Mouse (Mus musculus): ENCODE measurements around the gene Myd88. TPM values are rescaled to one million over a fixed set of nuclear protein-coding genes. Genes with fewer than 3 reads are reported as not detected.
A peak's percentile ranks its signal among the peaks of the same experiment; 100 is the strongest.

Myd88 gene
- polyA plus RNA-seq, 1 experiment from 2014 or later, result 5.7 TPM

DNA sequence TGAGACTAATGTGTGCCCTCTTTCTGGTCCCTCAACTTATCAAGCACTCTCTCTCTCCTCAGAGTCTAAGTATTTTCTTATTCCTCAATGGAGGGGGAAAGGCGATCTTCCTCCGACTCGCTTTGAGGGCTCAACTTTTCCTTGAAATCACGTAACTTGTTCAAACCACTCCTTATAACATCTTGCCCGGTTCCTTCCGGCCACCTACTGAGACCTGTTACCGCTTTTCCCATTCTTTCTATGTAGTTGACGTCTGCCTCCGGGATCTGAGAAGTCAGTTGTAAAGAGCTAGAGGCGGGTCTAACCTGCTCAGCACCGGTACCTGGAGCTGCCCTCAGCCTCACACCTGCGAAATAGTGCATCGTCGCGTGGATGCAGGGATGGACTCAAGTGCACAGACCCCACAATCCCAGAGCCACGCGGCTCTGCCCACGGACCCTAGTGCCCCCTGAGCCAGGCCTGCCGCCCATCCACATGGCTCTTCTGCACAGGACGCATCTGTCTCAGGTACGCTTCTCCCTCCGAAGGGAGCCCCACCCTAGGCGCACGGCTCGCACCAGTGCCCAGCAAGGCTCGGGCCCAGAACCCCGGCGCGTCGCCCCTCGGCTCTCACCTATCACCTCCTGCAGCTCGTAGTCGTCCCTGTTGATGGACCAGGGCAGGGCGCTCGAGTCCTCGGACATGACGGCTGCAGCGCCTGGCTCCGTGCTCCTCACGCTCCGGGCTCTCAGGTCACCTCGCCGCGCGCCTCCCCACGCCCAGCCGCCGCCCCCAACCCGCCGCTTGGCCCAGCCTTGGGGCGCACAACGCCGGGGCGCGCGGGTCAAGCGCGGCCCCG is 19.6 kb downstream of the Myd88 start:
- H3K4me3 ChIP-seq, result peak overlapping the region; percentile 91
- H3K4me2 ChIP-seq (replicated peaks), result peak overlapping the region; percentile 98
- H3K27ac ChIP-seq (replicated peaks), result peak overlapping the region; percentile 93
- peak; percentile 50 for ATAC-seq (ENCODE audit: low FRiP score, low read depth)
- H3K4me1 ChIP-seq, result peaks cover 20% of the 10 kb centered on the region
- whole genome bisulfite sequencing, result under 1% methylated on average over 59 of the region's 59 CpGs
- no peaks in the 10 kb centered on the region for H3K36me3 ChIP-seq
- H3K9me3 ChIP-seq, result no peaks in the 10 kb centered on the region
- peak overlapping the region; percentile 87 for H3K9ac ChIP-seq (replicated peaks)
- no peaks in the 10 kb centered on the region for H3K27me3 ChIP-seq

DNA sequence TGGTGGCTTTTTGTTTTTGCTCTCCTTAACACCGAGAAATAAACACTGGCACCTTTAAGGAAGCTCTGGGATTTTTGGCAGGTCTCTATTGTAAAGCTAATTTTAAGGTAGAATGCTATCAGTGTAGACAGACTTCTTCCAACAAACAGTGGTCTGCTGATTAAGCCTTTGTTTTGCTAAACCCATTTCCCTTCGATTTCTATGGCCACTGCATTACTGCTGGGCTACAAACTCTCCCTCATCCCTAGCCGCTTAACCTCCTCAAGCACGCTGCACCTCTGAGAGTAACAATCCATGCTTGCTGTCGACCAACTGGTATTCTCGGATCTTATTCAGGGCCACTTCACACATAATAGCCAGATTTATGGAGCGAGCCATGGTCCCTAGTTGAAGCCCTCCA is 20.3 kb downstream of the Myd88 start:
- H3K4me2 ChIP-seq (replicated peaks), result peak overlapping the region; percentile 98
- H3K9ac ChIP-seq (replicated peaks), result peak overlapping the region; percentile 87
- H3K27me3 ChIP-seq, result no peaks in the 10 kb centered on the region
- WGBS, result 10% methylated on average over 7 of the region's 7 CpGs
- no peaks in the 10 kb centered on the region for H3K9me3 ChIP-seq
- no peak for ATAC-seq (ENCODE audit: low FRiP score, low read depth)
- peak overlapping the region; percentile 91 for H3K4me3 ChIP-seq
- no peaks in the 10 kb centered on the region for H3K36me3 ChIP-seq
- H3K4me1 ChIP-seq, result peaks cover 20% of the 10 kb centered on the region
- H3K27ac ChIP-seq (replicated peaks), result no peak overlapping the region

DNA sequence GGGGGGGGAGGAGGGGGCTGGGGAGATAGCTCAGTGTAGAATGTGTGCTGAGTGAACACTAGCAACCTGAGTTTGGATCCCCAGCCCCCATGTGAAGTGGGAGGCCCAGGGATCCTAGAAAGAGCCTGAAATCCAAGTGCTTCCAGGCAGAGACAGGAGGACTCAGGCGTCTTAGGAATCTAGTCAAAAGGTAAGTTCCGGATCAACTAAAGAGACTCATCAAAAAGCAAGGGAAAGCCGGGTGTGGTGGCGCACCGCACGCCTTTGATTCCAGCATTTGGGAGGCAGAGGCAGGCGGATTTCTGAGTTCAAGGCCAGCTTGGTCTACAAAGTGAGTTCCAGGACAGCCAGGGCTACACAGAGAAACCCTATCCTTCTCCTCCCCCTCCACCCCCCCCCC is 20.8 kb downstream of the Myd88 start:
- WGBS, result 78% methylated on average over 7 of the region's 7 CpGs
- H3K9ac ChIP-seq (replicated peaks), result no peak overlapping the region
- no peak for ATAC-seq (ENCODE audit: low FRiP score, low read depth)
- no peak overlapping the region for H3K27ac ChIP-seq (replicated peaks)
- no peaks in the 10 kb centered on the region for H3K9me3 ChIP-seq
- no peaks in the 10 kb centered on the region for H3K27me3 ChIP-seq
- peaks cover 20% of the 10 kb centered on the region for H3K4me1 ChIP-seq
- peak overlapping the region; percentile 98 for H3K4me2 ChIP-seq (replicated peaks)
- no peaks in the 10 kb centered on the region for H3K36me3 ChIP-seq
- peak overlapping the region; percentile 91; the same call in 1 of the 2 replicates for H3K4me3 ChIP-seq

DNA sequence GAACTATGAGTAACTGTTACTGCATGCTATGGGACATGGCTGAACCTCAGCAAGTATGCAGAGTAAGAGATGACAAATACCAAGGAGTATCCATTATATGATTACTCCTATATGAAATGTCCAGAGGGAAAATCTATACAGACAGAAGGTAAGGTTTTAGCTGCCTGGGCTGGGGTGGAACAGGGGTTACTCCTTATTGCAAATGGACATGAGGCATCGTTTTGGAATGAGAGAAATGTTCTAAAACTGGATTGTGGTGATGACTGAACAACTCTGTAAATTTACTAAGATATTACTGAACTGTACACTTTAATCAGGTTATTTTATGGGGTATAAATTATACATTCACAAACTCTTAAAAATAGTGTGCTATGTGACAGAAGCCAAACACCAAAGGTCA is 22.3 kb downstream of the Myd88 start:
- WGBS, result 98% methylated on average over 1 of the region's 1 CpGs

DNA sequence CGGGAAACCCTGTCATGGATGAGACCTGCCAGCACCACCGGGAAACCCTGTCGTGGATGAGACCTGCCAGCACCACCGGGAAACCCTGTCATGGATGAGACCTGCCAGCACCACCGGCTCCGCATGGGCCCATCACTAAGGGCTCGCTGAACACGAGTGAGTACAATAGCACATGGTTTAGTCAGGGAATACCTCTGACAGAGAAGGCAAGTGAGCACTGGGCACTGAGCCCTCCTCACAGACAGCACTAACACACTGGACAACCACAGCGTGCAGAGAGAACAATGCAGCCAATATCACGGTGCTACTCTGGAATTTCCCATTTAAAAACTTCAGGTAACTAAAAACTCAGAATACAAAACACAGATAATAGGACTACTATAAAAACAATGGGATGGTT is 28.1 kb downstream of the Myd88 start:
- H3K4me2 ChIP-seq (replicated peaks), result no peak overlapping the region
- no peak overlapping the region for H3K27ac ChIP-seq (replicated peaks)
- 93% methylated on average over 10 of the region's 10 CpGs for WGBS
- H3K9me3 ChIP-seq, result no peaks in the 10 kb centered on the region
- no peaks in the 10 kb centered on the region for H3K36me3 ChIP-seq
- no peak overlapping the region for H3K9ac ChIP-seq (replicated peaks)
- H3K4me1 ChIP-seq, result no peaks in the 10 kb centered on the region
- no peak for ATAC-seq (ENCODE audit: low FRiP score, low read depth)
- no peaks in the 10 kb centered on the region for H3K27me3 ChIP-seq
- H3K4me3 ChIP-seq, result no peak overlapping the region

More for the DNA sequence above, 22.3 kb downstream of the Myd88 start:
- H3K4me2 ChIP-seq (replicated peaks), result no peak overlapping the region
- no peak overlapping the region for H3K27ac ChIP-seq (replicated peaks)
- H3K9ac ChIP-seq (replicated peaks), result no peak overlapping the region
- H3K36me3 ChIP-seq, result no peaks in the 10 kb centered on the region
- ATAC-seq (ENCODE audit: low FRiP score, low read depth), result no peak
- no peak overlapping the region for H3K4me3 ChIP-seq
- H3K27me3 ChIP-seq, result no peaks in the 10 kb centered on the region
- no peaks in the 10 kb centered on the region for H3K9me3 ChIP-seq
- H3K4me1 ChIP-seq, result peaks cover 20% of the 10 kb centered on the region

DNA sequence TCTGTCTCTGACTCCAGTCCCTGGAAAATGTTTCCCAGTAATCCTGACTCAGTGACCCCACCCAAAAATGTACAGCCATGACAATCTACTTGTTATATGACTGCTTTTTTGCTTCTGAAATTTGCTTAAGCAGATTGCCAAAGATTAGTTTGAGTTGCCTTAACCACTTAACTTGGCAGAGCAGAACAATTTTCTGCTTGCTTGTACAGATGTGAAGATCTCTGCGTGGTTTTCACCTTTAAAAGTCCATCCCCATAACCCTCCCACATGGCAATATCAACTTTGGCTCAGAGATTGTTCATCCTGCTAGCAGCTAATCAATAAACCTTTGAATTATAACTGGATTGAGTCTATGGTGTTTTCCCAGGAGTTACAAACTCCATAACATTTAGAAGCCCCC is 32.1 kb downstream of the Myd88 start:
- no peaks in the 10 kb centered on the region for H3K27me3 ChIP-seq
- 0 out of 2 replicates have a peak, but pooled peaks cover 2% of the 10 kb centered on the region for H3K4me1 ChIP-seq
- 91% methylated on average over 1 of the region's 1 CpGs for WGBS
- H3K36me3 ChIP-seq, result no peaks in the 10 kb centered on the region
- H3K4me2 ChIP-seq (replicated peaks), result no peak overlapping the region
- no peak overlapping the region for H3K27ac ChIP-seq (replicated peaks)
- H3K9ac ChIP-seq (replicated peaks), result no peak overlapping the region
- no peak overlapping the region for H3K4me3 ChIP-seq
- H3K9me3 ChIP-seq, result no peaks in the 10 kb centered on the region
- ATAC-seq (ENCODE audit: low FRiP score, low read depth), result no peak

DNA sequence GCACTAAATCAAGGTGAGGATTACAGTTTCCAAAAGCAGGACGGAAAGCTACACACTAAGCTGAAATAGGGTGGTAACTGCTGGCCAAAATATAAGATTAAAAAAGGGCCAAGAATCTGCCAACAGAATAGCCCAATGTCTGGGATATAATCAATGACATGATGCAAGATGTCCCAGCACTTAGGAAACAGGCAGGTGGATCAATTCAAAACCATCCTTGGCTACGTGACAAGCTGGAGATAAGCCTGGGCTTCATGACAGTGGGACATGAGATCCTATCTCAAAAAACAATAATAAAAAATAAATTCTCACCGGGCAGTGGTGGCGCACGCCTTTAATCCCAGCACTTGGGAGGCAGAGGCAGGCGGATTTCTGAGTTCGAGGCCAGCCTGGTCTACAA is 35.3 kb downstream of the Myd88 start:
- Histone ChIP-seq H3K36me3 (peaks cover 14% of the 10 kb centered on the region), H3K4me1 (0 out of 2 replicates have a peak, but pooled peaks cover 2% of the 10 kb centered on the region), H3K4me3 (no peak overlapping the region), H3K9ac (replicated peaks) (no peak overlapping the region), H3K27me3 (no peaks in the 10 kb centered on the region), H3K4me2 (replicated peaks) (no peak overlapping the region), H3K9me3 (no peaks in the 10 kb centered on the region), H3K27ac (replicated peaks) (no peak overlapping the region)
- WGBS, result 95% methylated on average over 7 of the region's 7 CpGs
- no peak for ATAC-seq (ENCODE audit: low FRiP score, low read depth)

DNA sequence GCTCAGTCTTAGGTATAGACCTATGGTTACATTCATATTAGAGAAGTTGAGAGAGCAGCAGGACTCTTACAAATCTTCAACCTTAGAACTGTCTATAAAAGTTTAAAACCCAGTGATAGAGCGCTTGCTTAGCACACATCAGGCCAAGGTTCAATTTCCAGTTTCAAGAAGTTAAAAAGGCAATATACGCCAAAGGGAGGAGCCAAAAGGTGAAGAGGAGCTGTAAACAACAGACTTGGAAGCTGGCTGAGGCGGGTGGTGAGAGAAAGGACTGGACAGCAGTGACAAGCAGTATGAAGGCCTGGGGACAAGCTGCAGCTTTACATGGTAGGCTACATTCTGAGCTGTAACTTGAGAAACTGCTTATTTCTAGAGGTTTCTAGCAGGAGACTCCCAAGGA is 42.6 kb downstream of the Myd88 start:
- whole genome bisulfite sequencing, result 94% methylated on average over 3 of the region's 3 CpGs
- Histone ChIP-seq H3K4me3 (no peak overlapping the region), H3K9ac (replicated peaks) (no peak overlapping the region), H3K27me3 (no peaks in the 10 kb centered on the region), H3K9me3 (no peaks in the 10 kb centered on the region), H3K4me1 (no peaks in the 10 kb centered on the region), H3K27ac (replicated peaks) (no peak overlapping the region), H3K36me3 (peaks cover 14% of the 10 kb centered on the region), H3K4me2 (replicated peaks) (no peak overlapping the region)
- ATAC-seq (ENCODE audit: low FRiP score, low read depth), result no peak

DNA sequence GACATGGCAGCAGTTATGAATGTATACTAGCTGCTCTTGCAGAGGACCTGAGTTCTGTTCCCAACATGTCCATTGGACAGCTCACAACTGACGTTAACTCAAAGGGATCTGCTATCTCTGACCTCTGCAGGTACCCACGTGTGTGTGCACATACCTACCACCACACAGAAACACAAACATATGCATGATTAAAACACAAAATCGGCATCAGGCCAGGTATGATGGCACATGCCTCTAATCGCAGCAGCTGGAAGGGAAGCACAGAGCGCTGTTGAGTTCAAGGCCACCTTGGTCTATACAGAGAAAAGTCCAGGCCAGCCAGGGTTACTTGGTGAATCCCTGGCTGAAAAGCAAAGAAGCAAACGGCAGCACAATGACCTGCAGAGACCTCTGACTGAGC is 43.5 kb downstream of the Myd88 start:
- no peaks in the 10 kb centered on the region for H3K9me3 ChIP-seq
- H3K9ac ChIP-seq (replicated peaks), result no peak overlapping the region
- no peak overlapping the region for H3K4me3 ChIP-seq
- H3K4me2 ChIP-seq (replicated peaks), result no peak overlapping the region
- ATAC-seq (ENCODE audit: low FRiP score, low read depth), result no peak
- H3K27me3 ChIP-seq, result no peaks in the 10 kb centered on the region
- 89% methylated on average over 6 of the region's 6 CpGs for WGBS
- H3K4me1 ChIP-seq, result no peaks in the 10 kb centered on the region
- no peak overlapping the region for H3K27ac ChIP-seq (replicated peaks)
- H3K36me3 ChIP-seq, result peaks cover 14% of the 10 kb centered on the region

DNA sequence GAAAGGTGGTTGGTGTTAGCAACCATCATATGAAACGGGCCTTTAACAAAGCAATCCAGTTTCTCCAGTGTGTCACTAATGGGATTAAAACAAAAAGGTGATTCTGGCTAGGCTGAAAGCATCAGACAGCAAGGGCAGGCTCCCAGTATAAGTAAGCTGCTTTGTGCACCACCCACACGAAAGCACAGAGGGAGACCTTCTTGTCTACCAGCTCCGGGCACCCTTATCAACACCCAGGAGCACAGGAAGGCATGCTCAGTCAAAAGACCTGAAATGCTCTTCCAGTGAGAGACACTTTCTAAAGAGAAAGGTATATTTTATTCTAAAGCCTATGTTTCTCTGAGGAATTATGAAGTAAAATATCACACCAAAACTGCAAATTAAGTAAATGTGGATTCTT is 50.4 kb downstream of the Myd88 start:
- Histone ChIP-seq H3K27me3 (no peaks in the 10 kb centered on the region), H3K9me3 (no peaks in the 10 kb centered on the region), H3K4me1 (no peaks in the 10 kb centered on the region), H3K4me2 (replicated peaks) (no peak overlapping the region), H3K27ac (replicated peaks) (no peak overlapping the region), H3K4me3 (no peak overlapping the region), H3K9ac (replicated peaks) (no peak overlapping the region), H3K36me3 (peaks cover 10% of the 10 kb centered on the region; the same call in 1 of the 2 replicates)
- no peak for ATAC-seq (ENCODE audit: low FRiP score, low read depth)
- 73% methylated on average over 3 of the region's 3 CpGs for WGBS
